Mouse (Mus musculus): ENCODE data around the gene Sh3bp4.

DNA sequence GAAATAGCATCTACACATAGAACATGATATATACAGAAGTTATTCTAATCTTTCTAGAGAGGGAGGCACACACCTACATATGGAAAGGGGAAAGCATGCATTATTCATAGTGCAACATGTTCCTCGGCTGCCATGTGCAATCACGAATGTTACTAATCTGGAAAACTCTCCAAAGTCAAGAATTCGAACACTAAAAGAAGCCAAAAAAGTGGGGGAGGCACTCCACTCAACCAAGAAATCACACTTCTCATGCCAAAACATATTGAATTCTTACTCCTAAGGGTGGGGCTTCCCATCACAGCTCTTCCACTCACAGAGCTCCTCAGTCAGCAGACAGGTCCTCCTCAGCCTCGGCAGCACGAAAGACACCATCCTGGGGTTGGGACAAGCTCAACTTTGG lies 35.1 kb upstream of the Sh3bp4 start:
- TF ChIP-seq CTCF (conservative IDR thresholded peaks at IDR 0.05 in 1 of 2, IDR thresholded peaks at IDR 0.05 in 1 of 2; ENCODE audit: low read depth in 2 of 2, low read length in 2 of 2) = no peak
- no peak for TF ChIP-seq POLR2A (IDR thresholded peaks at IDR 0.05; ENCODE audit: low read depth, low read length)
- no peak for TF ChIP-seq MAZ (IDR thresholded peaks at IDR 0.05; ENCODE audit: low read depth, low read length)
- TF ChIP-seq CHD2 (IDR thresholded peaks at IDR 0.05; ENCODE audit: low read length) = no peak
- no peak for TF ChIP-seq MAFK (IDR thresholded peaks at IDR 0.05; ENCODE audit: insufficient replicate concordance, low read length)
- TF ChIP-seq NELFE (IDR thresholded peaks at IDR 0.05; ENCODE audit: low read depth, low read length) = no peak
- TF ChIP-seq GABPA (IDR thresholded peaks at IDR 0.05; ENCODE audit: insufficient replicate concordance, low read depth, low read length) = no peak
